Mouse (Mus musculus) midbrain, embryonic 16.5 days (tissue): ENCODE results near the gene Supt5. TPM values are rescaled to one million over a fixed set of nuclear protein-coding genes. Genes with fewer than 3 reads are reported as not detected.

Experiments
- ATAC-seq: fragments of 200-750 bp; cut with Nextera tagmentation; 2 replicates; pipeline ENCODE4 v1.8.0; 2017; ENCODE audit warnings: moderate TSS enrichment
- H3K27ac ChIP-seq: fragments of 300-500 bp; sonication (generic); 2 replicates; pipeline ENCODE4 v1.5.1; 2014; ENCODE audit warnings: mild to moderate bottlenecking, low read length, mixed read lengths
- H3K27me3 ChIP-seq: fragments of 300-500 bp; sonication (generic); 2 replicates; pipeline ENCODE4 v1.6.1; 2014; ENCODE audit warnings: low read depth, low read length, mixed read lengths; ENCODE audit not compliant: control insufficient read depth, insufficient read depth
- H3K36me3 ChIP-seq: fragments of 300-500 bp; sonication (generic); 2 replicates; pipeline ENCODE4 v1.6.1; 2014; ENCODE audit warnings: mild to moderate bottlenecking, low read length, moderate library complexity, mixed read lengths; ENCODE audit not compliant: control insufficient read depth, insufficient read depth
- H3K4me1 ChIP-seq: fragments of 300-500 bp; sonication (generic); 2 replicates; pipeline ENCODE4 v1.6.1; 2014; ENCODE audit warnings: mild to moderate bottlenecking, low read length, mixed read lengths; ENCODE audit not compliant: control insufficient read depth, insufficient read depth
- H3K4me2 ChIP-seq: fragments of 300-500 bp; sonication (generic); 2 replicates; pipeline ENCODE4 v1.6.1; 2014; ENCODE audit warnings: mild to moderate bottlenecking, low read length, mixed read lengths
- H3K4me3 ChIP-seq: fragments of 300-500 bp; sonication (generic); 2 replicates; pipeline ENCODE4 v1.5.1; 2014; ENCODE audit warnings: low read depth, mild to moderate bottlenecking, low read length, moderate library complexity, mixed read lengths
- H3K9ac ChIP-seq: fragments of 300-500 bp; sonication (generic); 2 replicates; pipeline ENCODE4 v1.6.1; 2014; ENCODE audit warnings: low read depth, low read length, mixed read lengths
- H3K9me3 ChIP-seq: fragments of 300-500 bp; sonication (generic); replicated peaks from 2 replicates; pipeline ENCODE4 v1.6.1; 2014; ENCODE audit warnings: mild to moderate bottlenecking, low read length, mixed read lengths; ENCODE audit not compliant: control insufficient read depth, poor library complexity, severe bottlenecking
- WGBS: fragments of 180-500 bp; shearing (Covaris S2); extraction: QIAGEN DNeasy Blood & Tissue Kit; methylation state at CpG from one replicate; pipeline ENCODE4 v1.1.7; 2014; 5-methylcytosine and 5-hydroxymethylcytosine counted together
- polyA plus RNA-seq: library from polyadenylated mRNA; unstranded; fragments of >200 nt; fragmentation: Nextera tagmentation; extraction: Ambion mirVana; gene quantifications from 2 replicates; pipeline ENCODE4 v1.2.1, GENCODE M21; 2015

Gene Supt5
- polyA plus RNA-seq, 1 experiment from 2014 or later: 111 TPM

DNA sequence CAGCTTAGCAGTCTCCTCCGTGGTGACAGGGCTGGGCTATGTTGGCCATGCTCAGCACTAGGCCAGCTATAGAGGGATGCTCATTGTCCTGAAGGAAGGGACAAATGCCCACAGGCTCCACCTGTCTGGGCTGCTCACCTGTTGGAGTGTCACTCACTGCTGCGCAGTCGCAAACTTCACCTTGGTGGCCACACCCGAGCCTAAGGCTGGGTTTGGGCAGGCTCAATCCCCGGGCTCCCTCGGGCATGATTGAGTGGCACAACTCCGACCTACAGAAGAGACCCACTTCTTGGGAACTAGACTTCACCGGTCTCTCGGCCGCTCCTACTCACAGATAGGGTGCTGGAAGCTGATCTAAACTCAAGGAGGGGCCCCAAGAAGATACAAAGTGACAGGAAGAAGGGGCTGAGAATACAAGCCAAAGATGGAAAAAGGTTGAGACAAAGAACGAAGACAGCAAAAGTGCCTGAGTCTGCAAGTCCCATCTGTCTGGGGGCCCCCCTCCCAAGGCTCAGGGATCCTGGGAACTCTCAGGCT is 32.5 kb upstream of the Supt5 start:
- Histone ChIP-seq H3K9me3 (no peaks in the 10 kb centered on the region), H3K4me2 (peak overlapping the region; percentile 96), H3K4me1 (peaks cover 12% of the 10 kb centered on the region), H3K27me3 (no peaks in the 10 kb centered on the region), H3K9ac (peak overlapping the region; percentile 80), H3K4me3 (peak overlapping the region; percentile 88), H3K36me3 (no peaks in the 10 kb centered on the region), H3K27ac (peak overlapping the region; percentile 88)
- ATAC-seq: no peak
- WGBS: 4% methylated on average over 11 of the region's 11 CpGs

DNA sequence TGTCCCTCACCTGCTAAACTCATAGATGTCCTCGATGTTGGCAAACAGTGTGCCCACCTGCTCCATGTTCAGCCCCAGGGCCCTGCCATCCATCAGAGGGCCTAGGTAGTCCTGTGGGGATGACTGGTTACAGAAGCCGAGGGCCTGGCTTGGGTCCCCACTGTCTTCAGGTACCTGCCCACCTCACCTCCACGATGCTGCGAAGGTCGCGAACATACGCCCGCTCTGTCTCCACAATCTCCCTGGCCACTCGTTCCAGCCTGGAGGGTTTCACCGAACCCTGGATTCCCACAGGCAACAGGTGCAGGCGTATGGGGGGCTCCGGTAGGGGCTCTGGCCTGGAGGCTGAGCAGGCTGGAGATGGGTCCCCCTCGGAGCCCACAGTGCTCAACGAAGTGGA is 31.5 kb upstream of the Supt5 start:
- Histone ChIP-seq H3K9ac (no peak overlapping the region), H3K4me2 (peak overlapping the region; percentile 96; the same call in 1 of the 2 replicates), H3K9me3 (no peaks in the 10 kb centered on the region), H3K4me1 (peaks cover 9% of the 10 kb centered on the region), H3K36me3 (no peaks in the 10 kb centered on the region), H3K27me3 (no peaks in the 10 kb centered on the region), H3K27ac (no peak overlapping the region), H3K4me3 (no peak overlapping the region)
- WGBS: 97% methylated on average over 14 of the region's 14 CpGs
- no peak for ATAC-seq

- Histone ChIP-seq H3K4me2 (no peak overlapping the region), H3K9ac (peak overlapping the region; percentile 25; the same call in 1 of the 2 replicates), H3K9me3 (no peaks in the 10 kb centered on the region), H3K4me1 (peaks cover 9% of the 10 kb centered on the region), H3K27ac (no peak overlapping the region), H3K27me3 (no peaks in the 10 kb centered on the region), H3K4me3 (no peak overlapping the region), H3K36me3 (no peaks in the 10 kb centered on the region)
- 91% methylated on average over 16 of the region's 16 CpGs for WGBS
- ATAC-seq: no peak
These were observed 29.9 kb upstream of the Supt5 start for GRCm38 (mm10) chr7:28368276-28368920.

GRCm38 (mm10) chr7:28367663-28368275 is 29.2 kb upstream of the Supt5 start:
- Histone ChIP-seq H3K27ac (no peak overlapping the region), H3K4me2 (no peak overlapping the region), H3K27me3 (no peaks in the 10 kb centered on the region), H3K36me3 (no peaks in the 10 kb centered on the region), H3K4me1 (peaks cover 9% of the 10 kb centered on the region), H3K9me3 (no peaks in the 10 kb centered on the region), H3K4me3 (no peak overlapping the region), H3K9ac (no peak overlapping the region)
- WGBS: 90% methylated on average over 16 of the region's 16 CpGs
- no peak for ATAC-seq

DNA sequence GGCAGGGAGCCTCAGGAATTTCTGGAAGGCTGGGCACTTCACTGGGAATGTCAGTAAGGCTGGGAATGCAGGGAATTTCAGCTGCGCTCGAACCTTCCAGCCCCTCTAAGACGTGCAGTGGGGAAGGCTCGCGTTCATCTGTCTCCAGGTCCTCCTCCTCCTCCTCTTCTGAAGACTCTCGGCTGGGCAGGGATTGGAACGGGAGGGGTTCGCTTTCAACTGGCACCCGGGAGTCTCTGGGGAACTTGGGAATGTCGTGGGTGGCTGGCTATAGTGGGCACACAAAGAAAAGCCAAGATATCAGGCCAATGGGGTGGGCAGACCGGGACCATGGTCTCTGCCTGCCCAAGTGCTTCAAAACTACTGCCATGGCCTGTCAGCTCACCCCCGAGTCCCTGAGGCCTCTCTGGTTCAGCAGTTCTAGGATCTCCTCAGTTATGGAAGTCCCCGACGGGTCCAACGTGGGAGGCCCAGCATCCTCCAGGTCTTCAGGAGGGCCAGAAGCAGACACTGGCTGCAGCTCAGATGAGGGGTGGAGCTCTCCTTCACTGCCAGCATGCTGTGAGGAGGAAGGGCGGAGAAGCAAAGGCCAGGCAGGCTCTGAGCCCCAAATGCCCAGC is 24.0 kb upstream of the Supt5 start:
- Histone ChIP-seq H3K9me3 (no peaks in the 10 kb centered on the region), H3K36me3 (no peaks in the 10 kb centered on the region; the same call in 1 of the 2 replicates), H3K4me3 (no peak overlapping the region), H3K27me3 (no peaks in the 10 kb centered on the region), H3K27ac (no peak overlapping the region), H3K9ac (no peak overlapping the region), H3K4me2 (no peak overlapping the region), H3K4me1 (peaks cover 6% of the 10 kb centered on the region; the same call in 1 of the 2 replicates)
- WGBS: 88% methylated on average over 16 of the region's 16 CpGs
- ATAC-seq: no peak

- ATAC-seq: no peak
- Histone ChIP-seq H3K9ac (no peak overlapping the region), H3K27ac (no peak overlapping the region), H3K4me2 (no peak overlapping the region), H3K4me3 (no peak overlapping the region), H3K27me3 (no peaks in the 10 kb centered on the region), H3K4me1 (peaks cover 6% of the 10 kb centered on the region; the same call in 1 of the 2 replicates), H3K36me3 (no peaks in the 10 kb centered on the region; the same call in 1 of the 2 replicates), H3K9me3 (no peaks in the 10 kb centered on the region)
- WGBS: 94% methylated on average over 19 of the region's 20 CpGs
These were observed 23.2 kb upstream of the Supt5 start for GRCm38 (mm10) chr7:28361647-28362341.

- no peak overlapping the region for H3K27ac ChIP-seq
- H3K9ac ChIP-seq: no peak overlapping the region
- WGBS: 97% methylated on average over 6 of the region's 6 CpGs
- H3K9me3 ChIP-seq: no peaks in the 10 kb centered on the region
- no peak for ATAC-seq
- peaks cover 6% of the 10 kb centered on the region; the same call in 1 of the 2 replicates for H3K4me1 ChIP-seq
- H3K27me3 ChIP-seq: no peaks in the 10 kb centered on the region
- no peak overlapping the region for H3K4me2 ChIP-seq
- no peak overlapping the region for H3K4me3 ChIP-seq
- H3K36me3 ChIP-seq: no peaks in the 10 kb centered on the region; the same call in 1 of the 2 replicates
These were observed 21.7 kb upstream of the Supt5 start for GRCm38 (mm10) chr7:28360291-28360690.

- Histone ChIP-seq H3K9me3 (no peaks in the 10 kb centered on the region), H3K27me3 (no peaks in the 10 kb centered on the region), H3K27ac (no peak overlapping the region), H3K4me3 (no peak overlapping the region), H3K4me1 (peaks cover 6% of the 10 kb centered on the region; the same call in 1 of the 2 replicates), H3K36me3 (no peaks in the 10 kb centered on the region; the same call in 1 of the 2 replicates), H3K4me2 (no peak overlapping the region), H3K9ac (no peak overlapping the region)
- 94% methylated on average over 10 of the region's 10 CpGs for WGBS
- ATAC-seq: no peak
These were observed 21.3 kb upstream of the Supt5 start for GRCm38 (mm10) chr7:28359854-28360253.
